Mouse (Mus musculus) cerebellum, postnatal 36 days (tissue): Measurements from ENCODE around the gene Scimp.
A peak's percentile ranks its signal among the peaks of the same experiment; 100 is the strongest.
"Not testable (repeated sequence)": the region's sequence is repeated elsewhere in the genome, so short reads cannot be mapped to it uniquely, and the experiment has no call there.

Experiments used
- DNase-seq, 2 experiments: peaks; one replicate each; pipeline ENCODE4 v3.0.0; 2021 to 2022; ENCODE audit warnings: mixed read lengths in 2 of 2

Scimp gene

GRCm38 (mm10) chr11:70811471-70812240 lies 730 bp downstream of the Scimp start:
- DNase-seq: peak; percentile 28 to 34

- no peak for DNase-seq
Observed at GRCm38 (mm10) chr11:70811041-70811440, 1.3 kb downstream of the Scimp start.

GRCm38 (mm10) chr11:70809011-70809410 lies 3.4 kb downstream of the Scimp start:
- DNase-seq: no peak

- DNase-seq: no peak
Observed at GRCm38 (mm10) chr11:70808101-70808500, 4.3 kb downstream of the Scimp start.

GRCm38 (mm10) chr11:70807630-70808029 lies 4.8 kb downstream of the Scimp start:
- DNase-seq: no peak

GRCm38 (mm10) chr11:70806697-70807096 lies 5.7 kb downstream of the Scimp start:
- DNase-seq: no peak

- no peak for DNase-seq
Observed at GRCm38 (mm10) chr11:70805641-70806175, 6.7 kb downstream of the Scimp start.

GRCm38 (mm10) chr11:70804395-70804794 lies 8.0 kb downstream of the Scimp start:
- no peak for DNase-seq

- no peak for DNase-seq
Observed at GRCm38 (mm10) chr11:70803711-70804200, 8.6 kb downstream of the Scimp start.

GRCm38 (mm10) chr11:70802865-70803261 lies 9.5 kb downstream of the Scimp start:
- no peak for DNase-seq

- no peak for DNase-seq
Observed at GRCm38 (mm10) chr11:70802208-70802864, 10.1 kb downstream of the Scimp start.

- DNase-seq: no peak
Observed at GRCm38 (mm10) chr11:70792409-70792808, 20.0 kb downstream of the Scimp start.

- no peak for DNase-seq
Observed at GRCm38 (mm10) chr11:70791676-70792075, 20.7 kb downstream of the Scimp start.

- DNase-seq: no peak
Observed at GRCm38 (mm10) chr11:70790874-70791551, 21.4 kb downstream of the Scimp start.

- no peak for DNase-seq
Observed at GRCm38 (mm10) chr11:70790426-70790825, 22.0 kb downstream of the Scimp start.

- no peak for DNase-seq
Observed at GRCm38 (mm10) chr11:70788972-70789655, 23.3 kb downstream of the Scimp start.

GRCm38 (mm10) chr11:70787052-70787451 lies 25.3 kb downstream of the Scimp start:
- DNase-seq: no peak

- no peak for DNase-seq
Observed at GRCm38 (mm10) chr11:70785908-70786307, 26.5 kb downstream of the Scimp start.

GRCm38 (mm10) chr11:70778058-70778457 lies 34.3 kb downstream of the Scimp start:
- DNase-seq: not testable (repeated sequence)

- DNase-seq: no peak
Observed at GRCm38 (mm10) chr11:70777634-70778033, 34.8 kb downstream of the Scimp start.

- DNase-seq: peak; percentile 65 to 70
Observed at GRCm38 (mm10) chr11:70776830-70777571, 35.4 kb downstream of the Scimp start.

GRCm38 (mm10) chr11:70770804-70771203 lies 41.6 kb downstream of the Scimp start:
- DNase-seq: no peak
